Mouse (Mus musculus): ENCODE data around the gene Olfr221.
A peak's percentile ranks its signal among the peaks of the same experiment; 100 is the strongest.

Gene Olfr221

DNA sequence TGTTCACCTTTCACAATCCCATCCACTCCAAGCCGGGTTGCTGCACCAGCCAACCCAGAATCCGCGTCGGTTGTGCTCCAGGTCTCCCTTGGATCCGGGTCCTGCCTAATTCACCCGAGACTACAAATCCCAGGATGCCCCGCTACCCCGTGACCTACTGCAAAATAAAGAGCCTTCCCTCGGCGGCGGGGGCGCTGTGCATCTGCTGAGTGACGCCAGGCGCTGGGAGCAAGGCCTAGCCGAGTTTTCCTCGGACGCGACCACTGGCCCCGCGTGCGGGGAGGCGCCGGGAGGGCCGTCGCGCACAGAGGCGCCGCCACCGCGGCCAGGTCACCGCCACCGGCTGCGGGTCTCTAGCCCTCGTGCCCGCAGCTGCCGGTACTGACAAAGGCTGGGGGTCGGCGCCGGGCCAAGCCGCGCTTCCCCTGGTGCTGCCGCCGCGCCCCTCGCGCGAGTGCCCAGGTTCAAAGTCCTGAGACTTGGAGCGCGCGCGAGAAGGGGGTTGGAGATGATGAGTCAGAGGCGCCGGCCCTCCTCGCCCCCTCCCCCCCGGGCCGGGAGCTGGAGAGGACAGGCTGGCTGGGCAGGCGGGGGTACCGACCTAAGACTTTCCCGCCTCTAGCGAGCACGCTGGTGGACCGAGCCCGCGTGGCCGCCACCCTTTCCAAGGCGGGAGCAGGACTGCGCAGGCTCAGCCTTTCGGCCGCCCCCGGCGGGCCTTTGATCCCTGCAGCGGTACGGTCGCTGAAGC, 22.5 kb downstream of the Olfr221 start:
- DNase-seq (ENCODE audit: extremely low spot score, low read depth, low spot score) = peak; percentile 91

- no peak for DNase-seq (ENCODE audit: extremely low spot score, low read depth, low spot score)
These were observed 23.1 kb downstream of the Olfr221 start for GRCm38 (mm10) chr14:52019051-52019589.

DNA sequence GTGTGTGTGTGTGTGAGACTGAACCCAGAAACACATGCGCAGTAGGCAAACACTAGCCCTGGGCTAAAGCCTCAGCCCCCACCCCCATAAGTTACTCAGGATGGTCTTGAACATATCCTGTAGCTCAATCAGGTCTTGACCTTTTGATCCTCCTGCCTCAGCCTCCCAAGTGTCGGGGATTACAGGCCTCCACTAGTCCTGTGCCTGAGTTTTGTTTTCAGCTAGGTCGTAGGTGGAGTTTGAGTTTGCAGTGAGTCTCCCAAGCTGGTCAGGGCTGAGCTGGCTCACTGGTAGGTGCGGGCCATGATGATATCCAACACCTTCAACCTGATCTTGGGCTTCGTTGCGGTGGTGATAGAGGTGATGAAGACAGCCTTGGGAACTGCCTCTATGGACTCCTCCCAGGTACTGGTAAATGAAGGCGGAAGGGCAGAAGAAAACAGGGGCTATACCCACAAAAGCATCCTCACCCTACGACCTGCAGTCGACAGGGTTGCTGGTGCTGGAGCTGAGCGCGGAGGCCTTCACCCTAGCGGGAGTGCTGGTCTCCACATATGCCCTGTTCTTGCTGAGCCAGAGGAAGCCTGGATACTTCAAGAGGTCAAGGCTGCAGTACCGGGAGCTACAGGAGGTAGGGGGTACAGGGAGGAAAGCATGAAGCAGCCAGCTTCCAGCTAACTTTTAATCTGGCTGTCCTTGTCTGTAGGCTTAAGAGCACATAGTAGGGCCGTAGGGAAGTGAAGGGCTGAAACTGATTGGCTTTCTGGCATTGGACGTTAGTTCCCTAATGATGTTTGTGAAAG, 23.8 kb downstream of the Olfr221 start:
- DNase-seq (ENCODE audit: extremely low spot score, low read depth, low spot score) = no peak

DNA sequence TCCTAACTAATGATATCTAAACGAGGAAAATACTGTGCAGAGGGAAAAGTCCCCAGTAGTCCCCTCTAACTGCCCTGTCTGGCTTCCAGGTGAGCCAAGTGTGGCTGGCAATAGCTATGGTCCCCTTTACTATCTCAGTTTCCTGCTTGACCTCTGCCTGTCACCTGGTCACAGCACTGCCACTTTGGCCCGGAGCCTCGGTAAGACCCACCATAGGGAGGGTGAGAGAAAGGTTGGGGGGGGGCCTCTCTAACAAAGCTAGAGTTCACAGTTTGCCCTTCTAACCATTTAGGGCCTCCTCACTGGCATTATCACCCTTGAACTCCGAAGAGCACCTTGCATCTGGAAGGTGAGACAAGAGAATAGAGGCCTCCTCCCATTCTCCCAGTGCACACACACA, 24.6 kb downstream of the Olfr221 start:
- no peak for DNase-seq (ENCODE audit: extremely low spot score, low read depth, low spot score)

- no peak for DNase-seq (ENCODE audit: extremely low spot score, low read depth, low spot score)
These were observed 25.4 kb downstream of the Olfr221 start for GRCm38 (mm10) chr14:52016625-52017405.

DNA sequence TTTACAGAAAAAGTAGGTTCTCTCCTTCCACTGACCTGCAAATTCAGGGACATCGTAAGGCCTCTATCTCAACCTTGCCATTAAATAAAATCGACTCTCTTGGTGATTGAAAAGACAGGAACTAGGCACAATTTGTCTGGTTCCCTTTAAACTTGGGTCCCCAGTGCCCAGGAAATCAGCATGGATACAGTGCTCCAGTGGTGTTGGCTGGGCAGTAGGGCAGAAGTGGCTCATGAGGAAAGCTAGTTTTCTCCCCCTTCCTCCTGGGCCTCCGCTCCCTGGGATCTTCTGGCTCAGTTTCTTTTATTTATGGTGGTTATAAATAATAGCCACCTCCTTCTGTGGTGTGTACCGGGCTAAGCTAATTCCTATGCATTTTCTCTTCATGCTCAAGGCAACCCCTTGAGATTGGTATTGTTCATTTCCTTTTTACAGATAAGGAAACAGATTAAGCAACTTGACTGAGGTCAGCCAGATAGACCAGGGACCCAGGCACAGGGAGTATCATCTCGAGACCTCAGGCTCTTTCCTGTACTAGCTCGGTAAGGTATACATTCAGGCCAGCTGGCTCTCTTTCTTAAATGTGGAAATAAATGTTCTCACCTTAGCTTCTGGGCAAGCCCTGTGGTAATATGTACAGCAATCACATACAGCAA, 26.7 kb downstream of the Olfr221 start, which contains the start of gene Tmem253:
Tmem253 (plus strand) TSS at position 214 of the 656 bp plus-strand sequence.
- DNase-seq (ENCODE audit: extremely low spot score, low read depth, low spot score) = no peak

- no peak for DNase-seq (ENCODE audit: extremely low spot score, low read depth, low spot score)
These were observed 27.4 kb downstream of the Olfr221 start for GRCm38 (mm10) chr14:52014761-52015311.

DNA sequence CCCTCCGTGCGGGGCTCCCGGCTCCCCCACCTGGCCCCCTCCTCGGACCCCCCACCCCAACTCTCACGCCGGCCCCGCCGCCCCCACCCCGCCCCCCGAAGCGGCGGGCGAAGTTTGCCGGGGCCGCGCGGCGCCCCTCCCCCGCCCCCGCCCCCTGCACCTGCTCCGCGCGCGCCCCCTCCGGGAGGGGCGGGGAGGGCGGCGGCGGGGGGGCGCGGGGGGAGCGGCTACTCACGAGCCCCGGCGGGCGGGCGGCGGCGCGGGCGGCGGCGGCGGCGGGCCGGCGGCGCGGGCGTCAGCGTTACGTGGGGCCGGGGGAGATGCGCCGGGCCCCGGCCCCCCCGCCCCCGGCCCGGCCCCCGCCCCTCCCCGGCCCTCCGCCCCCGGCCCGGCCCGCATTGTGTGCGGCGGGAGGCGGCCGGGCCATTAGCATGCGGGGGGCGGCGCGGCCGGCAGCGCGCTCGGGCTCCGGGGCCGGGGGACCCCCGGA, 27.9 kb downstream of the Olfr221 start:
- DNase-seq (ENCODE audit: extremely low spot score, low read depth, low spot score) = no peak

GRCm38 (mm10) chr14:52013771-52014219, 28.5 kb downstream of the Olfr221 start:
- no peak for DNase-seq (ENCODE audit: extremely low spot score, low read depth, low spot score)

GRCm38 (mm10) chr14:52013021-52013610, 29.1 kb downstream of the Olfr221 start:
- no peak for DNase-seq (ENCODE audit: extremely low spot score, low read depth, low spot score)

GRCm38 (mm10) chr14:52012553-52012952, 29.7 kb downstream of the Olfr221 start:
- no peak for DNase-seq (ENCODE audit: extremely low spot score, low read depth, low spot score)

GRCm38 (mm10) chr14:52012085-52012484, 30.2 kb downstream of the Olfr221 start:
- DNase-seq (ENCODE audit: extremely low spot score, low read depth, low spot score) = no peak

GRCm38 (mm10) chr14:52011683-52012082, 30.6 kb downstream of the Olfr221 start:
- no peak for DNase-seq (ENCODE audit: extremely low spot score, low read depth, low spot score)

DNA sequence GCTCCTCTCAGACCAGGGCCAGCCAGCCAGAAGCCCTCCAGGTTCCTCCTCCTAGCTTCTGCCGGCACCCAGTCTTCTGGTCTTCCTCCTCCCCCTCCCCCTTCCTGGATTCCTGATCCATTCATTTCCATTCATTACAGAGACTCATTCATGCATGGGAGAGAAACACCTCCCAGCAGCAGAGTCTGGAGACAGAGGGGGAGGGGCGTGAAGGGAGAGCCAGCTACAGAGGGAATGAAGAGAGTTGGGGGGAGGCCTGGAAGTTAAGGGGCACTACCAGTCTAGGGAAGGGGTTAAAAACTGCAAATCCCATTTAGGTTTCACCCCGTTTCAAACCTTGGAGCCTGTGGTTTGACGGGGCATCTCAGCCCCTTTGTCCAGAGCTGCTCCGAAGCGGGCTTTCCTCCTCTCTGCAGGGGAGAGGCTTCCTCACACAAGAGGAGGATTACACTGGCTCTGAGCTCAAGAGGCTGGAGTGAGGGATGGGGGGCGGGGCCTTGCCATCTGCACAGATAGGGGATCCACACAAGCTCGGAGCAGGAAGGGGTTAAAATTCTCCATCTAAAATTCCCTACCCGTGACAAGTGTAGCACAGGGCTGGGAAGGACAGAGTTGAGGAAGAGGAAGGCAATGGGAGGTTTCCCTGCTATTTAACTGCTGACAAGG, 31.7 kb downstream of the Olfr221 start:
- DNase-seq (ENCODE audit: extremely low spot score, low read depth, low spot score) = no peak

GRCm38 (mm10) chr14:52009841-52010240, 32.4 kb downstream of the Olfr221 start:
- no peak for DNase-seq (ENCODE audit: extremely low spot score, low read depth, low spot score)

- no peak for DNase-seq (ENCODE audit: extremely low spot score, low read depth, low spot score)
These were observed 32.9 kb downstream of the Olfr221 start for GRCm38 (mm10) chr14:52009361-52009760.

DNA sequence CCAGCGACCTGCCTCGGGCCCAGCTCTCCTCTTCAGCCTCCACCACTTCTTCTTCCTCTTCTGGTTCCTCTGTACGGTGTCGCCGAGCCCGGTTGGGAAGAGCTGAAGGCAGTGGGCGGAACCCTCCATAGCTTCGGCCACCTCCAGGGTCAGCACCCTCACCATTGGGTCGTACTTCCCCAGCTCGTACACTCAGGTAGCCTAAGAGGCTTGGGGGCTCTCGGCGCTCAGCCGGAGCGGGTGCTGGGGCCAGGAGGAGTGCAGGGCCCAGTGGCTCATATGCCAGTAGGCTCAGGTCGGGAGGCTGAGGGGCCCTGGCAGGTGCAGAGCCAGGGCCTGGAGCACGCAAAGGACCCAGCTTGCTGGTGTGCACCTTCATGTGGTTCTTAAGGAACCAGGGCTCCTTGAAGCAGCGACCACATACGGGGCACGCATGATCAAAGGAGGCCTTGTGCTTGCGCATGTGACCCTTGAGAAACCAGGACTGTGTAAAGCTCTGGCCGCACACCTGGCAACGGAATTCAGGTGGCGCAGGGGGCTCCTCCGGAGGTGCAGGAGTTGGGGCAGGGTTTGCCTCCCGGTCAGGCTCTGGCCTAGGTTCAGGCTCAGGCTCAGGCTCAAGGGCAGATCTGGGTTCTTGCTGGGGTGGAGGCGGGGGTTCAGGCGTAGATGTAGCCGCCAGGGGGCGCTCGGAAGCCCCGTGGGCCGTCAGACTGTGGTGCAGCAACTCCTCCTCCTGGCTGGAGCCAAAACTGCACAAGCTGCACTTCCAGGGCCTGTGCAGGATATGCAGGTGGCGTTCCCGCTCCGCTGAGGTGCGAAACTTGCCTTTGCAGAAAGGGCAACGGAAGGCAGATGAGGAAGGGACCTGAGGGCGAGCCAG, 33.7 kb downstream of the Olfr221 start:
- DNase-seq (ENCODE audit: extremely low spot score, low read depth, low spot score) = no peak

GRCm38 (mm10) chr14:52006771-52007170, 35.5 kb downstream of the Olfr221 start:
- no peak for DNase-seq (ENCODE audit: extremely low spot score, low read depth, low spot score)

Measured in hindlimb bud, embryonic 11.5 days (tissue).